ENCODE assay signal across 10 mouse cellular contexts in the genomic region with DNA sequence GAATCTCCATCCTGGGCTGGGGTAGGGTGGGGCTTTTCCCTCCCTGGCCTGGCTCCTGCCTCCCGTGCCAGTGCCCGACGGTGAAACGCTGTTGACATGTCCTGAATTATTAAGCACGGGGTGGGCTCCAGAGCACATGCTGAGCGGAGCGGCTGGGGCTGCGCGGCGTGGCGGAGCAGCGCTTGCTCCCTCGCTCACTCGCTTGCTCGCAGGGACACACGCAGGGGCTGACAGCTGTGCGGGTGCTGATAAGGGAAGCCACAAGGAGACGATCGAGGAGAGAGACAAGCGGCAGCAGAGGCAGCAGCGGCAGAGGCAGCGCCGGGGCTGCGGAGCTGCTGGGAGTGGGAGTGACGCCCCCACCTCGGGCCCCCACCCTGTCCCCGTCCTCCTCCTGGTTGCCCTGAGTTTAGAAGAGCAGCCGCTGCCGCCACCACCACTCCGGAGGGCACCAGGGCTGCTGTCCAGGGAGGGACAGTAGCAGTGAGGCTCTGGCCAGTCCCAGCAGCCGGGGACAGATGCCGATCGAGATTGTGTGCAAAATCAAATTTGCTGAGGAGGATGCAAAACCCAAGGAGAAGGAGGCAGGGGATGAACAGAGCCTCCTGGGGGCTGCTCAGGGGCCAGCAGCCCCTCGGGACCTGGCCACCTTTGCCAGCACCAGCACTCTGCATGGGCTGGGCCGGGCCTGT. TPM values are rescaled to one million over a fixed set of nuclear protein-coding genes. Genes with fewer than 3 reads are reported as not detected.
DNase-seq lines count a peak whose midpoint lies in the region; ATAC-seq and TF ChIP-seq lines count a peak whose summit lies in the region.
"Had no signal": no experiment of that assay in that cellular context is flagged by ENCODE, and none has a peak within 500 bp of the region (broad histone marks: within the 10 kb centered on the region; RNA-seq: fewer than 3 reads in every experiment).

Asic4 (plus strand) TSS at position 123 of the 692 bp plus-strand sequence.

- H3K4me2 ChIP-seq in heart, embryonic 14.5 days (ENCODE audit: low read length) = peak within 1 kb of the TSS; percentile 64
- peak within 1 kb of the TSS; percentile 57 for H3K4me2 ChIP-seq in liver, embryonic 16.5 days (ENCODE audit: low read depth, low read length)

- no peak for TF ChIP-seq CTCF in cerebellum, adult 2 months (IDR thresholded peaks at IDR 0.05; ENCODE audit: borderline replicate concordance, insufficient read depth, low read depth, low read length)

- no peak for TF ChIP-seq POLR2A in cerebellum, adult 2 months (IDR thresholded peaks at IDR 0.05; ENCODE audit: borderline replicate concordance, insufficient read depth, low read length)

- no peaks in the 10 kb centered on the region for H3K36me3 ChIP-seq in heart, embryonic 14.5 days (ENCODE audit: control insufficient read depth, insufficient read depth, low read length)
- H3K36me3 ChIP-seq in liver, embryonic 16.5 days (ENCODE audit: control insufficient read depth, insufficient read depth) = no peaks in the 10 kb centered on the region

- no peaks in the 10 kb centered on the region for H3K9me3 ChIP-seq in heart, embryonic 14.5 days (ENCODE audit: control insufficient read depth, low read length)
- H3K9me3 ChIP-seq in liver, embryonic 16.5 days (replicated peaks; ENCODE audit: control insufficient read depth, low read length) = no peaks in the 10 kb centered on the region

- ATAC-seq in heart, embryonic 14.5 days (ENCODE audit: insufficient number of reproducible peaks, insufficient read depth, low FRiP score, low read depth) = no peak
- peak; percentile 9 to 43; a peak in 2 of 4 replicates for ATAC-seq in hematopoietic stem cell, adult 5-6 weeks (replicated peaks in 1 of 2; ENCODE audit: insufficient read depth in 1 of 2, low FRiP score in 2 of 2, low TSS enrichment in 1 of 2, low read depth in 1 of 2, poor library complexity in 2 of 2, severe bottlenecking in 2 of 2)
- peak; percentile 43; the same call in 1 of the 2 replicates for ATAC-seq in liver, embryonic 16.5 days (ENCODE audit: low read depth)
- ATAC-seq: Patski had no signal

- intact Hi-C loops in heart, postnatal 36 days (cut with DNase I) = no loop called here

- peak within 1 kb of the TSS; percentile 2 to 31; a peak in 2 of 4 replicates for H3K4me3 ChIP-seq in heart, embryonic 14.5 days (ENCODE audit: control insufficient read depth in 1 of 2, insufficient read depth in 1 of 2, low read depth in 1 of 2, low read length in 2 of 2)
- peak within 1 kb of the TSS; percentile 35 for H3K4me3 ChIP-seq in liver, embryonic 16.5 days (ENCODE audit: low read depth, low read length)
- no peak within 1 kb of the TSS for H3K4me3 ChIP-seq in cerebellum, adult 2 months (replicated peaks; ENCODE audit: insufficient read depth, low read depth, low read length)

- peak within 1 kb of the TSS; percentile 44; the same call in 1 of the 2 replicates for H3K9ac ChIP-seq in heart, embryonic 14.5 days (ENCODE audit: low read length)
- H3K9ac ChIP-seq in liver, embryonic 16.5 days (ENCODE audit: low read depth, low read length) = peak within 1 kb of the TSS; percentile 2; the same call in 1 of the 2 replicates

- no peak within 1 kb of the TSS for H3K27ac ChIP-seq in heart, embryonic 14.5 days (replicated peaks in 1 of 2; ENCODE audit: control insufficient read depth in 1 of 2, insufficient read depth in 1 of 2, low read depth in 2 of 2, low read length in 2 of 2)
- no peak within 1 kb of the TSS for H3K27ac ChIP-seq in liver, embryonic 16.5 days (ENCODE audit: low read length)
- no peak within 1 kb of the TSS for H3K27ac ChIP-seq in cerebellum, adult 2 months (ENCODE audit: insufficient read depth, low read length)
- H3K27ac ChIP-seq: macrophage had no signal

- peaks cover 84% of the 10 kb centered on the region for H3K27me3 ChIP-seq in heart, embryonic 14.5 days (ENCODE audit: control insufficient read depth, insufficient read depth, low read length)
- peaks cover 92% of the 10 kb centered on the region for H3K27me3 ChIP-seq in liver, embryonic 16.5 days (ENCODE audit: control insufficient read depth, insufficient read depth, low read depth, low read length)
- H3K27me3 ChIP-seq in cerebellum, adult 2 months (ENCODE audit: control insufficient read depth, insufficient read depth, low read length) = no peaks in the 10 kb centered on the region; the same call in 1 of the 2 replicates

- H3K4me1 ChIP-seq in heart, embryonic 14.5 days (ENCODE audit: control insufficient read depth in 2 of 2, insufficient read depth in 2 of 2, low read length in 2 of 2) = peaks cover 23 to 53% of the 10 kb centered on the region in 2 experiments
- peaks cover 54% of the 10 kb centered on the region for H3K4me1 ChIP-seq in liver, embryonic 16.5 days (ENCODE audit: control insufficient read depth, low read depth, low read length)
- H3K4me1 ChIP-seq in cerebellum, adult 2 months (ENCODE audit: control insufficient read depth, insufficient read depth, low read length) = peaks cover 13% of the 10 kb centered on the region

- DNase-seq in heart, postnatal 36 days = no peak
- DNase-seq in MEL-GATA-1-ER (ENCODE audit: extremely low read depth, low read depth) = peak; percentile 59
- no peak for DNase-seq in cerebellum, adult 2 months
- DNase-seq in layer of hippocampus, adult 11-12 months (ENCODE audit: low spot score) = no peak
- no peak for DNase-seq in ovary, adult 18-20 months (ENCODE audit: low spot score)

- WGBS in heart, embryonic 14.5 days = 1% methylated on average over 35 of the region's 35 CpGs
- under 1% methylated on average over 29 of the region's 35 CpGs for WGBS in liver, embryonic 16.5 days (ENCODE audit: insufficient replicate concordance)
- 23% methylated on average over 35 of the region's 35 CpGs for WGBS in cerebellum, adult 2 months

RNA-seq across cellular contexts. Expression of gene Asic4, which starts in this region (rescaled TPM):
- polyA plus RNA-seq in heart, embryonic 14.5 days (2014; fragmentation: Nextera tagmentation; extraction: Ambion mirVana) = 0.18 TPM in 1 of 2 replicates, not detected in the other
- not detected for total RNA-seq in heart, postnatal 36 days (2021)
- total RNA-seq in hematopoietic stem cell, adult 5-6 weeks (2017) = not detected in 2 replicates
- polyA plus RNA-seq in liver, embryonic 16.5 days (2015; fragmentation: Nextera tagmentation; extraction: Ambion mirVana) = 0.06 TPM in 1 of 2 replicates, not detected in the other
- 2.1 and 2.8 TPM in 2 replicates for polyA plus RNA-seq in cerebellum, adult 2 months (2012; rRNA removed)
- polyA plus RNA-seq: macrophage had no signal

Comparison
In these comparisons a context has a peak if more than half of its experiments do, and no peak if none do; other contexts are left out.
1. Peak in ATAC-seq in hematopoietic stem cell, adult 5-6 weeks; RNA of the gene not detected or under 1 TPM.
2. Peak in ATAC-seq, H3K4me3 ChIP-seq, H3K9ac ChIP-seq and H3K4me2 ChIP-seq in liver, embryonic 16.5 days; RNA of the gene not detected or under 1 TPM.